Mouse (Mus musculus): Measurements from ENCODE around the gene Hacd3. TPM values are rescaled to one million over a fixed set of nuclear protein-coding genes. Genes with fewer than 3 reads are reported as not detected.

Gene Hacd3
- total and polyA plus RNA-seq, 3 experiments: 3.3 to 48.1 (median 22.3) TPM

DNA sequence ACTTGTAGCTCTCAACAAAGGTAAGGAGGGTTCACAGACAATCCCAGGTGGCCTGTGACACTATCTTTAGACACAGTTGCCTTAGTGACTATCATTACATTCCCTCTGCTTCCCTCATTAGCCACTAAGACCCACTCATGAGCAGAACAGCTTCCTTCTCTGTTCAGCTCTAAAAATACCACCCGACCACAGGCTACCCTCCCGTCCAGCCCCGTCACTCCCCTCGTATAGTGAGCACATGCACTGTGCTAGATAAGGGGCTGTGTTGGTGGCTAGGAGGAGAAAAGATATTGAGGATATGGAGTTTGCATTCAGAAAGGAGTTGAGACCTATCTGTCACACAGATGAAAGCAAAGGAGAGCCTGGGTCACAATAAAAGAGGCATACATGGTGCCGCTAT is 83.0 kb downstream of the Hacd3 start:
- TF ChIP-seq CTCF (IDR thresholded peaks at IDR 0.05; ENCODE audit: low read depth, low read length) (no peak), GATA1 (IDR thresholded peaks at IDR 0.05; ENCODE audit: borderline replicate concordance, low read length) (no peak), POLR2AphosphoS5 (IDR thresholded peaks at IDR 0.05; ENCODE audit: insufficient replicate concordance, low read depth, low read length) (no peak), TAL1 (conservative IDR thresholded peaks at IDR 0.05; ENCODE audit: low read depth, low read length) (no peak), GATA2 (IDR thresholded peaks at IDR 0.05; ENCODE audit: borderline replicate concordance, low read depth, low read length) (no peak)
- ATAC-seq (ENCODE audit: extremely low read depth, insufficient number of reproducible peaks, low FRiP score, poor library complexity, severe bottlenecking): no peak
- peaks cover 64% of the 10 kb centered on the region for H3K27me3 ChIP-seq (ENCODE audit: insufficient read depth, low read length)
- no peak overlapping the region for H3K4me3 ChIP-seq (ENCODE audit: low read depth, low read length)
- no peaks in the 10 kb centered on the region for H3K36me3 ChIP-seq (replicated peaks)
- peaks cover 33% of the 10 kb centered on the region for H3K4me1 ChIP-seq (ENCODE audit: insufficient read depth, low read depth, low read length)
- no peak for DNase-seq (ENCODE audit: low spot score)
- no peaks in the 10 kb centered on the region for H3K9me3 ChIP-seq (replicated peaks)

DNA sequence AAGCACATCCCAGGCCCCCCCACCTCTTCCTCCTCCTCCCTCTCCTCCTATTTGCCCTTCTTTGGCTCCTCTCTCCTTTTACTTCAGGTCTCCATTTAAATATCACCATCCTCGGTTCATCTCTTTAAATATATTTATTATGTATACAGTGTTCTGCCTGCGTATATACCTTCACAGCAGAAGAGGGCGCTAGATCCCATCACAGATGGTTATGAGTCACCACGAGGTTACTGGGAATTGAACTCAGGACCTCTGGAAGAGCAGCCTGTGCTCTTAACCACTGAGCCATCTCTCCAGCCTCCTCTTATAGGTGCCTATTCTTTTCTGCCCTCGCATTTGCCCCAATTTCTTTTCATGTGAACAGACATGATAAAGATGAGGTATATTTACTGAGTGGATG is 84.0 kb downstream of the Hacd3 start:
- no peak for ATAC-seq (ENCODE audit: extremely low read depth, insufficient number of reproducible peaks, low FRiP score, poor library complexity, severe bottlenecking)

More for the DNA sequence above, 84.0 kb downstream of the Hacd3 start:
- TF ChIP-seq TAL1 (conservative IDR thresholded peaks at IDR 0.05; ENCODE audit: low read depth, low read length) (no peak), GATA1 (IDR thresholded peaks at IDR 0.05; ENCODE audit: borderline replicate concordance, low read length) (no peak), GATA2 (IDR thresholded peaks at IDR 0.05; ENCODE audit: borderline replicate concordance, low read depth, low read length) (no peak), CTCF (IDR thresholded peaks at IDR 0.05; ENCODE audit: low read depth, low read length) (no peak), POLR2AphosphoS5 (IDR thresholded peaks at IDR 0.05; ENCODE audit: insufficient replicate concordance, low read depth, low read length) (no peak)
- H3K9me3 ChIP-seq (replicated peaks): no peaks in the 10 kb centered on the region
- no peak for DNase-seq (ENCODE audit: low spot score)
- peaks cover 33% of the 10 kb centered on the region for H3K4me1 ChIP-seq (ENCODE audit: insufficient read depth, low read depth, low read length)
- no peak overlapping the region for H3K4me3 ChIP-seq (ENCODE audit: low read depth, low read length)
- H3K36me3 ChIP-seq (replicated peaks): no peaks in the 10 kb centered on the region
- peaks cover 70% of the 10 kb centered on the region for H3K27me3 ChIP-seq (ENCODE audit: insufficient read depth, low read length)

Other genes starting within 250 kb of the Hacd3 start
- 337 and 417 TPM in 2 replicates for gene Dennd4a, start 210.4 kb downstream of the Hacd3 start, total RNA-seq (2014; fragmentation: Nextera tagmentation)
- gene Dennd4a, start 210.4 kb downstream of the Hacd3 start, total RNA-seq (2017): 71.7 and 81.3 TPM in 2 replicates
- gene Dennd4a, start 210.4 kb downstream of the Hacd3 start, polyA plus RNA-seq (2012): 17.6 and 29.0 TPM in 2 replicates
- gene Slc24a1, start 70.1 kb downstream of the Hacd3 start, total RNA-seq (2014; fragmentation: Nextera tagmentation): not detected in 2 replicates
- 0.05 and 0.06 TPM in 2 replicates for gene Slc24a1, start 70.1 kb downstream of the Hacd3 start, total RNA-seq (2017)
- not detected in 2 replicates for gene Slc24a1, start 70.1 kb downstream of the Hacd3 start, polyA plus RNA-seq (2012)
- gene Ints14, start 60.8 kb downstream of the Hacd3 start, total RNA-seq (2014; fragmentation: Nextera tagmentation): 46.3 and 50.1 TPM in 2 replicates
- gene Ints14, start 60.8 kb downstream of the Hacd3 start, total RNA-seq (2017): 42.0 and 43.2 TPM in 2 replicates
- 36.4 and 42.7 TPM in 2 replicates for gene Ints14, start 60.8 kb downstream of the Hacd3 start, polyA plus RNA-seq (2012)
- 137 and 145 TPM in 2 replicates for gene Dpp8, start 10.7 kb upstream of the Hacd3 start, total RNA-seq (2014; fragmentation: Nextera tagmentation)
- gene Dpp8, start 10.7 kb upstream of the Hacd3 start, total RNA-seq (2017): 125 and 133 TPM in 2 replicates
- gene Dpp8, start 10.7 kb upstream of the Hacd3 start, polyA plus RNA-seq (2012): 11.6 and 13.6 TPM in 2 replicates
- gene Igdcc4, start 79.8 kb upstream of the Hacd3 start, total RNA-seq (2014; fragmentation: Nextera tagmentation): not detected in 2 replicates
- gene Igdcc4, start 79.8 kb upstream of the Hacd3 start, total RNA-seq (2017): 0.17 and 0.22 TPM in 2 replicates
- gene Igdcc4, start 79.8 kb upstream of the Hacd3 start, polyA plus RNA-seq (2012): not detected in 2 replicates
- gene Igdcc3, start 119.5 kb upstream of the Hacd3 start, total RNA-seq (2014; fragmentation: Nextera tagmentation): not detected in 2 replicates
- 0.49 TPM in 1 of 2 replicates, not detected in the other for gene Igdcc3, start 119.5 kb upstream of the Hacd3 start, total RNA-seq (2017)
- gene Igdcc3, start 119.5 kb upstream of the Hacd3 start, polyA plus RNA-seq (2012): not detected in 2 replicates
- gene Parp16, start 173.7 kb upstream of the Hacd3 start, total RNA-seq (2014; fragmentation: Nextera tagmentation): 14.8 and 19.5 TPM in 2 replicates
- gene Parp16, start 173.7 kb upstream of the Hacd3 start, total RNA-seq (2017): 7.7 and 7.8 TPM in 2 replicates
- gene Parp16, start 173.7 kb upstream of the Hacd3 start, polyA plus RNA-seq (2012): 15.9 and 19.4 TPM in 2 replicates
- not detected in 2 replicates for gene Cilp, start 243.5 kb upstream of the Hacd3 start, total RNA-seq (2014; fragmentation: Nextera tagmentation)
- gene Cilp, start 243.5 kb upstream of the Hacd3 start, total RNA-seq (2017): under 0.01 TPM in 1 of 2 replicates, not detected in the other
- not detected in 2 replicates for gene Cilp, start 243.5 kb upstream of the Hacd3 start, polyA plus RNA-seq (2012)